Mouse (Mus musculus) brain, embryonic 14.5 days (tissue): ENCODE data around the gene Nfkb1.

Experiments
- CTCF ChIP-seq: fragments of 200-500 bp; IDR thresholded peaks from 2 replicates; pipeline ENCODE4 v1.5.1; 2012; ENCODE audit warnings: inconsistent platforms, mild to moderate bottlenecking, moderate library complexity, borderline replicate concordance; ENCODE audit not compliant: insufficient read depth, insufficient read length; ENCODE audit errors: extremely low read depth
- POLR2A ChIP-seq: fragments of 200-500 bp; IDR thresholded peaks from 2 replicates; pipeline ENCODE4 v1.6.1; 2012; ENCODE audit warnings: mild to moderate bottlenecking, inconsistent platforms, borderline replicate concordance; ENCODE audit not compliant: poor library complexity, insufficient read depth, insufficient read length, severe bottlenecking; ENCODE audit errors: extremely low read depth

- TF ChIP-seq POLR2A (no peak), CTCF (no peak)
Observed at GRCm38 (mm10) chr3:135648501-135648900, 42.8 kb downstream of the Nfkb1 start.
